26 mouse cellular contexts compared by ENCODE assay signal in the genomic region with DNA sequence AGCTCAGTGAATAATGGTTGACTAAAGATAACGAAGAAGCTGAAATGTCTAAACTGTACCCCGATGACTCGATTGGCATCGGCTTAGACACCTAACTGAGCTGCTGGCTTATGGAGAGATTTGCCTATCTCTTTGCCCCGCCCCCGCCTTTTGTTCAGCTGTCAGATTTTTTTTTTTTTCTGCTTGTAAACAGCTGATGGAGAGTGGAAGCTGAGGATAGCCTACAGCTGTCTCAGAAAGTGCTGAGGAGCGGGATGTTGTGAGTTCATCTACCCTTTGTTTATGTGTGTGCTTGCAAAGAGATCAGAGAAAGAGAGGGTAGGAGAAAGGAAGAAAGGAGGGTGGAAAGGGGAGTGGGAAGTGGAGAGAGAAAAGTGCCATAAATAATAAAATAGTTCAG. TPM values are rescaled to one million over a fixed set of nuclear protein-coding genes. Genes with fewer than 3 reads are reported as not detected.
A peak's percentile ranks its signal among the peaks of the same experiment; 100 is the strongest.
DNase-seq lines count a peak whose midpoint lies in the region; ATAC-seq and TF ChIP-seq lines count a peak whose summit lies in the region.
"Had no signal": no experiment of that assay in that cellular context is flagged by ENCODE, and none has a peak within 500 bp of the region (broad histone marks: within the 10 kb centered on the region; RNA-seq: fewer than 3 reads in every experiment).

No protein-coding gene starts in this region.

- no peaks in the 10 kb centered on the region for H3K9me3 ChIP-seq in lung, embryonic 14.5 days (ENCODE audit: low read depth, low read length)
- H3K9me3 ChIP-seq: embryonic facial prominence, embryonic 13.5 days; embryonic facial prominence, embryonic 15.5 days; forebrain, embryonic 10.5 days; forebrain, embryonic 12.5 days had no signal

- no peak for TF ChIP-seq CTCF in lung, embryonic 14.5 days (IDR thresholded peaks at IDR 0.05; ENCODE audit: low read depth)

- H3K4me2 ChIP-seq in lung, embryonic 14.5 days: no peak overlapping the region
- H3K4me2 ChIP-seq: embryonic facial prominence, embryonic 13.5 days; embryonic facial prominence, embryonic 15.5 days; forebrain, embryonic 12.5 days had no signal

- DNase-seq in lung, embryonic 14.5 days: peak; percentile 28
- DNase-seq in lung, adult 18-20 months: no peak
- DNase-seq in retina, postnatal 1 day: peak; percentile 18
- DNase-seq in retina, embryonic 14.5 days (ENCODE audit: low spot score): no peak
- no peak for DNase-seq in left cerebral cortex, adult 18-20 months (ENCODE audit: low spot score in 2 of 2)
- DNase-seq: adrenal gland, adult 2 months; adrenal gland, postnatal 10 days; adrenal gland, postnatal 25 days; B cell, adult 2 months; cerebellum, adult 11 months; cerebellum, adult 18-20 months; cerebellum, adult 8-10 months; cerebellum, adult 9-11 months; cerebellum, postnatal 14 days; cerebellum, postnatal 36 days; embryo, embryonic 11 days had no signal

- no peak overlapping the region for H3K4me3 ChIP-seq in lung, embryonic 14.5 days (ENCODE audit: low read depth, low read length)
- H3K4me3 ChIP-seq: embryonic facial prominence, embryonic 13.5 days; embryonic facial prominence, embryonic 15.5 days; erythroblast, embryonic 14.5 days; forebrain, embryonic 10.5 days; forebrain, embryonic 12.5 days had no signal

- no peak; the same call in 1 of the 2 replicates for ATAC-seq in lung, embryonic 14.5 days (ENCODE audit: insufficient read depth)
- ATAC-seq: CD4-positive, CD25-positive, alpha-beta regulatory T cell, adult 4 months; forebrain, embryonic 14.5 days; forebrain, embryonic 16.5 days had no signal

- no peaks in the 10 kb centered on the region for H3K27me3 ChIP-seq in lung, embryonic 14.5 days (ENCODE audit: insufficient read depth, low read length)
- H3K27me3 ChIP-seq: embryonic facial prominence, embryonic 13.5 days; embryonic facial prominence, embryonic 15.5 days; forebrain, embryonic 12.5 days had no signal

- H3K9ac ChIP-seq in lung, embryonic 14.5 days: no peak overlapping the region
- H3K9ac ChIP-seq: embryonic facial prominence, embryonic 13.5 days; embryonic facial prominence, embryonic 15.5 days; forebrain, embryonic 12.5 days had no signal

- H3K36me3 ChIP-seq in lung, embryonic 14.5 days (ENCODE audit: insufficient read depth): no peaks in the 10 kb centered on the region
- H3K36me3 ChIP-seq: embryonic facial prominence, embryonic 13.5 days; embryonic facial prominence, embryonic 15.5 days; forebrain, embryonic 10.5 days; forebrain, embryonic 12.5 days had no signal

- H3K4me1 ChIP-seq in lung, embryonic 14.5 days (ENCODE audit: insufficient read depth): peaks cover 6% of the 10 kb centered on the region; the same call in 1 of the 2 replicates
- H3K4me1 ChIP-seq: embryonic facial prominence, embryonic 13.5 days; embryonic facial prominence, embryonic 15.5 days; forebrain, embryonic 10.5 days; forebrain, embryonic 12.5 days had no signal

- H3K27ac ChIP-seq in lung, embryonic 14.5 days (ENCODE audit: low read depth): no peak overlapping the region
- H3K27ac ChIP-seq: embryonic facial prominence, embryonic 13.5 days; embryonic facial prominence, embryonic 15.5 days; forebrain, embryonic 10.5 days; forebrain, embryonic 12.5 days had no signal

- WGBS in lung, embryonic 14.5 days: 70% methylated on average over 7 of the region's 7 CpGs

RNA-seq across cellular contexts. Expression of gene Fam20a, which starts 38.0 kb away (rescaled TPM):
- 3.0 and 3.5 TPM in 2 replicates for polyA plus RNA-seq in lung, embryonic 14.5 days (2014; fragmentation: Nextera tagmentation; extraction: Ambion mirVana)
- total RNA-seq in left cerebral cortex, adult 18-20 months (2021): 10 to 100 TPM; 10.6 to 12.2 TPM
- total RNA-seq: common myeloid progenitor, adult 5-6 weeks; MEL had no signal
- polyA plus RNA-seq: erythroblast, embryonic 14.5 days had no signal

Comparison
In these comparisons a context has a peak if more than half of its experiments do, and no peak if none do; other contexts are left out.
1. DNase-seq: peak in lung, embryonic 14.5 days (single experiment) and retina, postnatal 1 day (single experiment); none in lung, adult 18-20 months (0 of 2), retina, embryonic 14.5 days (single experiment) and left cerebral cortex, adult 18-20 months (0 of 2).